Mouse (Mus musculus) embryonic facial prominence, embryonic 13.5 days (tissue): ENCODE data around the gene Acly. TPM values are rescaled to one million over a fixed set of nuclear protein-coding genes. Genes with fewer than 3 reads are reported as not detected.

ENCODE experiments used
- ATAC-seq: fragments of 200-750 bp; cut with Nextera tagmentation; 2 replicates; pipeline ENCODE4 v1.8.0; 2017; ENCODE audit warnings: low read depth; ENCODE audit not compliant: insufficient number of reproducible peaks, insufficient read depth, low FRiP score, low TSS enrichment
- H3K27ac ChIP-seq: fragments of 300-500 bp; sonication (generic); 2 replicates; pipeline ENCODE4 v1.5.1; 2015; ENCODE audit warnings: moderate library complexity, mild to moderate bottlenecking, inconsistent platforms
- H3K27me3 ChIP-seq: fragments of 300-500 bp; sonication (generic); 2 replicates; pipeline ENCODE4 v1.6.1; 2015; ENCODE audit warnings: mild to moderate bottlenecking, inconsistent platforms
- H3K36me3 ChIP-seq: fragments of 300-500 bp; sonication (generic); 2 replicates; pipeline ENCODE4 v1.6.1; 2015; ENCODE audit warnings: mild to moderate bottlenecking, inconsistent platforms
- H3K4me1 ChIP-seq: fragments of 300-500 bp; sonication (generic); 2 replicates; pipeline ENCODE4 v1.6.1; 2015; ENCODE audit warnings: inconsistent platforms
- H3K4me2 ChIP-seq: fragments of 300-500 bp; sonication (generic); 2 replicates; pipeline ENCODE4 v1.6.1; 2015; ENCODE audit warnings: moderate library complexity, mild to moderate bottlenecking, inconsistent platforms
- H3K4me3 ChIP-seq: fragments of 300-500 bp; sonication (generic); 2 replicates; pipeline ENCODE4 v1.5.1; 2015; ENCODE audit warnings: mild to moderate bottlenecking, inconsistent platforms
- H3K9ac ChIP-seq: fragments of 300-500 bp; sonication (generic); 2 replicates; pipeline ENCODE4 v1.6.1; 2015; ENCODE audit warnings: mild to moderate bottlenecking, inconsistent platforms
- H3K9me3 ChIP-seq: fragments of 300-500 bp; sonication (generic); 2 replicates; pipeline ENCODE4 v1.6.1; 2016; ENCODE audit warnings: inconsistent platforms
- WGBS: fragments of 180-500 bp; shearing (Covaris S2); methylation state at CpG from one replicate; pipeline ENCODE4 v1.1.7; 2015; ENCODE audit warnings: mixed read lengths; 5-methylcytosine and 5-hydroxymethylcytosine counted together
- polyA plus RNA-seq: library from polyadenylated mRNA; unstranded; fragments of >200 nt; fragmentation: Nextera tagmentation; extraction: Ambion mirVana; gene quantifications from 2 replicates; pipeline ENCODE4 v1.2.1, GENCODE M21; 2015

The Acly gene
- polyA plus RNA-seq, 1 experiment from 2014 or later, result 138 TPM

GRCm38 (mm10) chr11:100564703-100565102, 36.9 kb upstream of the Acly start:
- no peaks in the 10 kb centered on the region for H3K27me3 ChIP-seq
- no peaks in the 10 kb centered on the region for H3K9me3 ChIP-seq
- 89% methylated on average over 6 of the region's 6 CpGs for WGBS

GRCm38 (mm10) chr11:100564297-100564696, 36.5 kb upstream of the Acly start:
- H3K4me3 ChIP-seq, result no peak overlapping the region
- H3K4me1 ChIP-seq, result no peaks in the 10 kb centered on the region
- H3K9ac ChIP-seq, result no peak overlapping the region
- no peak overlapping the region for H3K27ac ChIP-seq
- H3K36me3 ChIP-seq, result no peaks in the 10 kb centered on the region
- H3K27me3 ChIP-seq, result no peaks in the 10 kb centered on the region
- 75% methylated on average over 15 of the region's 15 CpGs for WGBS
- ATAC-seq, result no peak
- no peak overlapping the region for H3K4me2 ChIP-seq
- H3K9me3 ChIP-seq, result no peaks in the 10 kb centered on the region

More at GRCm38 (mm10) chr11:100564703-100565102, 36.9 kb upstream of the Acly start:
- H3K36me3 ChIP-seq, result no peaks in the 10 kb centered on the region
- no peak overlapping the region for H3K4me3 ChIP-seq
- ATAC-seq, result no peak
- no peak overlapping the region for H3K4me2 ChIP-seq
- no peaks in the 10 kb centered on the region for H3K4me1 ChIP-seq
- H3K9ac ChIP-seq, result no peak overlapping the region
- H3K27ac ChIP-seq, result no peak overlapping the region

GRCm38 (mm10) chr11:100561748-100562147, 33.9 kb upstream of the Acly start:
- Histone ChIP-seq H3K9ac (no peak overlapping the region), H3K4me3 (no peak overlapping the region), H3K27me3 (no peaks in the 10 kb centered on the region), H3K9me3 (no peaks in the 10 kb centered on the region), H3K4me1 (no peaks in the 10 kb centered on the region), H3K36me3 (no peaks in the 10 kb centered on the region), H3K27ac (no peak overlapping the region), H3K4me2 (no peak overlapping the region)
- no peak for ATAC-seq
- WGBS, result 58% methylated on average over 5 of the region's 5 CpGs

GRCm38 (mm10) chr11:100559476-100559875, 31.7 kb upstream of the Acly start:
- Histone ChIP-seq H3K9ac (no peak overlapping the region), H3K4me3 (no peak overlapping the region), H3K9me3 (no peaks in the 10 kb centered on the region), H3K27me3 (no peaks in the 10 kb centered on the region), H3K36me3 (no peaks in the 10 kb centered on the region), H3K4me2 (no peak overlapping the region), H3K4me1 (no peaks in the 10 kb centered on the region), H3K27ac (no peak overlapping the region)
- ATAC-seq, result no peak
- WGBS, result 46% methylated on average over 7 of the region's 7 CpGs

GRCm38 (mm10) chr11:100557563-100557962, 29.8 kb upstream of the Acly start:
- no peak for ATAC-seq
- H3K27me3 ChIP-seq, result no peaks in the 10 kb centered on the region
- 79% methylated on average over 3 of the region's 3 CpGs for WGBS

GRCm38 (mm10) chr11:100555583-100555982, 27.8 kb upstream of the Acly start:
- H3K4me3 ChIP-seq, result no peak overlapping the region
- H3K36me3 ChIP-seq, result no peaks in the 10 kb centered on the region
- ATAC-seq, result no peak
- no peaks in the 10 kb centered on the region for H3K9me3 ChIP-seq
- H3K4me1 ChIP-seq, result no peaks in the 10 kb centered on the region
- no peak overlapping the region for H3K27ac ChIP-seq
- H3K9ac ChIP-seq, result 0 out of 2 replicates have a peak overlapping the region, but pooled peaks have one; percentile 27
- H3K4me2 ChIP-seq, result peak overlapping the region; percentile 44
- no peaks in the 10 kb centered on the region for H3K27me3 ChIP-seq
- WGBS, result 17% methylated on average over 11 of the region's 11 CpGs

More at GRCm38 (mm10) chr11:100557563-100557962, 29.8 kb upstream of the Acly start:
- no peak overlapping the region for H3K27ac ChIP-seq
- H3K4me1 ChIP-seq, result no peaks in the 10 kb centered on the region
- H3K9ac ChIP-seq, result no peak overlapping the region
- H3K9me3 ChIP-seq, result no peaks in the 10 kb centered on the region
- no peak overlapping the region for H3K4me2 ChIP-seq
- H3K4me3 ChIP-seq, result no peak overlapping the region
- no peaks in the 10 kb centered on the region for H3K36me3 ChIP-seq

- no peak overlapping the region for H3K4me2 ChIP-seq
- no peak overlapping the region for H3K4me3 ChIP-seq
- no peaks in the 10 kb centered on the region for H3K9me3 ChIP-seq
- H3K4me1 ChIP-seq, result no peaks in the 10 kb centered on the region
- no peak for ATAC-seq
- H3K27me3 ChIP-seq, result no peaks in the 10 kb centered on the region
- H3K27ac ChIP-seq, result no peak overlapping the region
- 85% methylated on average over 4 of the region's 4 CpGs for WGBS
- H3K36me3 ChIP-seq, result no peaks in the 10 kb centered on the region
- H3K9ac ChIP-seq, result no peak overlapping the region
Observed at GRCm38 (mm10) chr11:100552842-100553241, 25.0 kb upstream of the Acly start.

- Histone ChIP-seq H3K36me3 (no peaks in the 10 kb centered on the region), H3K27me3 (no peaks in the 10 kb centered on the region), H3K27ac (no peak overlapping the region), H3K4me2 (no peak overlapping the region), H3K4me1 (peaks cover 5% of the 10 kb centered on the region; the same call in 1 of the 2 replicates), H3K9me3 (no peaks in the 10 kb centered on the region), H3K9ac (no peak overlapping the region), H3K4me3 (no peak overlapping the region)
- ATAC-seq, result no peak
- 75% methylated on average over 6 of the region's 6 CpGs for WGBS
Observed at GRCm38 (mm10) chr11:100550101-100550500, 22.3 kb upstream of the Acly start.

GRCm38 (mm10) chr11:100549466-100549865, 21.7 kb upstream of the Acly start:
- WGBS, result 84% methylated on average over 8 of the region's 8 CpGs
- H3K9ac ChIP-seq, result no peak overlapping the region
- ATAC-seq, result no peak
- no peaks in the 10 kb centered on the region for H3K27me3 ChIP-seq
- no peak overlapping the region for H3K4me3 ChIP-seq
- H3K36me3 ChIP-seq, result no peaks in the 10 kb centered on the region
- H3K27ac ChIP-seq, result no peak overlapping the region
- H3K9me3 ChIP-seq, result no peaks in the 10 kb centered on the region
- H3K4me2 ChIP-seq, result no peak overlapping the region
- H3K4me1 ChIP-seq, result peaks cover 9% of the 10 kb centered on the region; the same call in 1 of the 2 replicates

- Histone ChIP-seq H3K4me1 (peaks cover 9% of the 10 kb centered on the region; the same call in 1 of the 2 replicates), H3K36me3 (no peaks in the 10 kb centered on the region), H3K9ac (no peak overlapping the region), H3K27me3 (no peaks in the 10 kb centered on the region), H3K4me2 (no peak overlapping the region), H3K9me3 (no peaks in the 10 kb centered on the region), H3K4me3 (no peak overlapping the region), H3K27ac (no peak overlapping the region)
- ATAC-seq, result no peak
- WGBS, result 79% methylated on average over 6 of the region's 6 CpGs
Observed at GRCm38 (mm10) chr11:100548141-100548540, 20.3 kb upstream of the Acly start.

GRCm38 (mm10) chr11:100546955-100547354, 19.2 kb upstream of the Acly start:
- Histone ChIP-seq H3K4me2 (no peak overlapping the region), H3K4me1 (peaks cover 9% of the 10 kb centered on the region; the same call in 1 of the 2 replicates), H3K27me3 (no peaks in the 10 kb centered on the region), H3K9ac (no peak overlapping the region), H3K9me3 (no peaks in the 10 kb centered on the region), H3K27ac (no peak overlapping the region), H3K4me3 (no peak overlapping the region), H3K36me3 (no peaks in the 10 kb centered on the region)
- ATAC-seq, result no peak
- WGBS, result 85% methylated on average over 6 of the region's 6 CpGs

GRCm38 (mm10) chr11:100545746-100546085, 17.9 kb upstream of the Acly start:
- ATAC-seq, result no peak
- Histone ChIP-seq H3K4me3 (peak overlapping the region; percentile 42), H3K4me1 (peaks cover 9% of the 10 kb centered on the region; the same call in 1 of the 2 replicates), H3K27me3 (no peaks in the 10 kb centered on the region), H3K9ac (peak overlapping the region; percentile 65), H3K4me2 (peak overlapping the region; percentile 64), H3K9me3 (no peaks in the 10 kb centered on the region), H3K36me3 (no peaks in the 10 kb centered on the region), H3K27ac (peak overlapping the region; percentile 9; the same call in 1 of the 2 replicates)
- 26% methylated on average over 7 of the region's 7 CpGs for WGBS
